Mouse (Mus musculus): Measurements from ENCODE around the gene Fance. TPM values are rescaled to one million over a fixed set of nuclear protein-coding genes. Genes with fewer than 3 reads are reported as not detected.
A peak's percentile ranks its signal among the peaks of the same experiment; 100 is the strongest.
"Not testable (repeated sequence)": the region's sequence is repeated elsewhere in the genome, so short reads cannot be mapped to it uniquely, and the experiment has no call there.

Fance gene
- total and polyA plus RNA-seq, 2 experiments: 6.4 to 9.1 TPM

DNA sequence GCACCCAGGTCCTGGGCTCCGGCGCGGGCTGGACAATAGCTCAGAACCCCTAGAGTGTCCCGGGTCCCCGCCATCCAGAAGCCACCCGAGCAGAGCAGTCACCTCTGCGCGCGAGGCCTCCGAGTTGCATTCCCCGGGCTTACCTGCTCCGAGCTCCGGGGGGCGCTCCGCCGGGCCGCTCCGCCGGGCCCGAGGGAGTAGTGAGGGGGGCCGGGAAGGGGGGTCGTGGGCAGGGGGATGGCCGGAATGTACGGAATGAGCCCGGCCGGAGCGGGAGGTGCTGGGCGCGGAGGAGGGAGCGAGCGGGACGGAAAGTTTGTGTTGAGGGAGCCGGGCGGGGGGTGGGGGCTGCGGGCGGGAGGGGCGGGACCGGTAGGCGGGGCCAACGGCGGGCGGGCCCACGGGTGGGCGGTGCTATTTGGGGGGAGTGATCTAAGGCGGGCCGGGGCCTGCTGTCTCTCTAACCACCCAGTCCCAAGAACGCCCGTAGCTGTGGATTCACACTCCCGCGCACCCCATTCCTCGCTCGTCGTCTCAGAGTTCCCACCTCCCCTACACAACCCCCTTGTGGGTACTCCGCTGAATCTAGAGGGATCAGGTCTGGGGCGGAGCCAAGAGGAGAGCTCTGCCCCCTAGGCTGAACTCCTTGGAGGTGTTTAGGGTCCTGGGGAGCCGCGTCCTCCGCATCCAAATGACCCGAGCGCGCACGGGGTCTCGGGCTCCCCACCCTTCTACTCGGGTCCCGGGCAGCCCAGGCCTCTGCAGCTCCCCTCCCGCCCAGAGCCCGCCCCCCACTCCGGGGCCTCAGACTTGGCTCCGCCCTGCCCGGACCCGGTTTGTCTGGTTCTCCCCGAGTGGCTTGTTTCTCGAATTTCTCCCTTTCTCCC, 37.4 kb downstream of the Fance start, which contains the start of gene Tead3:
Gene Tead3 (minus strand): TSS at position 352 of the 887 bp plus-strand sequence.
- WGBS: 1% methylated on average over 57 of the region's 73 CpGs
- peak; percentile 55; the same call in 1 of the 2 replicates for TF ChIP-seq POLR2A (IDR thresholded peaks at IDR 0.05; ENCODE audit: extremely low read depth, insufficient read depth, low read length)
- TF ChIP-seq CTCF (IDR thresholded peaks at IDR 0.05; ENCODE audit: low read depth, low read length): no peak
- peak within 1 kb of the TSS; percentile 96 for H3K27ac ChIP-seq (replicated peaks; ENCODE audit: insufficient read depth, low read depth, low read length)
- H3K27me3 ChIP-seq (ENCODE audit: control insufficient read depth, insufficient read depth, low read length): no peaks in the 10 kb centered on the region
- peak; percentile 57 for DNase-seq (ENCODE audit: extremely low read depth, low read depth, low spot score)
- H3K4me3 ChIP-seq (ENCODE audit: insufficient read depth, low read depth, low read length): peak within 1 kb of the TSS; percentile 96
- peaks cover 13% of the 10 kb centered on the region for H3K4me1 ChIP-seq (ENCODE audit: control insufficient read depth, insufficient read depth, low read length)
- H3K36me3 ChIP-seq (ENCODE audit: control insufficient read depth, insufficient read depth, low read length): no peaks in the 10 kb centered on the region
- peak within 1 kb of the TSS; percentile 97 for H3K9ac ChIP-seq (ENCODE audit: low read depth, low read length)
- peaks cover 34% of the 10 kb centered on the region for H3K79me2 ChIP-seq (ENCODE audit: control insufficient read depth, insufficient read depth, low read length)

DNA sequence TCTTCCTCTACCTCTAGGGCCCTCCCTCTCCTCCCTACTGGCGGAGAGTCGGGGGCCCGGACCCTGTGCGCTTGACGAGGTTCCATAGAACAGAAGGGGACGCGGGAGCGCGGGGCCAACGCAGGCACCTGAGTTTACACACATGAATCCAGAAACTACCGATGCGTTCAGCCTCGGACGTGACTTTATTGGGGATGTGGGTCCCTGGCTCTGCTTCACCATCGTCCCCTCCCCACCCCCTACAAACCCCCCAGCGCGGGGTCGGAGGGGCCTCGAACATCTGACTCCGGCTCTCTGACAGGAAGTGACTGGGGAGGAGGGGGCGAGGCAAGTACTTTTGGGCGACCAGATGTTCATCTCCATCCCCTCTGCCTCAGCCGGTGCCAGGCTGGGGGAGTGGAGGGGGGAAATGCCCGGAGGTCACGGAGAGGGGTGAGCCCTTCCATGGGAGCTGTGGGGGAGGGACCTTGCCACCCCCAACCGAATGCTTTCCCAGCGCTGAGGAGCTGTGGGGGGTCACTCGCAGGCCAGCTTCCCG, 38.1 kb downstream of the Fance start:
- Histone ChIP-seq H3K4me3 (ENCODE audit: insufficient read depth, low read depth, low read length) (peak overlapping the region; percentile 96), H3K27me3 (ENCODE audit: control insufficient read depth, insufficient read depth, low read length) (no peaks in the 10 kb centered on the region), H3K27ac (replicated peaks; ENCODE audit: insufficient read depth, low read depth, low read length) (no peak overlapping the region), H3K9ac (ENCODE audit: low read depth, low read length) (peak overlapping the region; percentile 79), H3K79me2 (ENCODE audit: control insufficient read depth, insufficient read depth, low read length) (peaks cover 28% of the 10 kb centered on the region), H3K36me3 (ENCODE audit: control insufficient read depth, insufficient read depth, low read length) (no peaks in the 10 kb centered on the region), H3K4me1 (ENCODE audit: control insufficient read depth, insufficient read depth, low read length) (peaks cover 13% of the 10 kb centered on the region)
- DNase-seq (ENCODE audit: extremely low read depth, low read depth, low spot score): no peak
- 6% methylated on average over 29 of the region's 29 CpGs for WGBS
- TF ChIP-seq POLR2A (IDR thresholded peaks at IDR 0.05; ENCODE audit: extremely low read depth, insufficient read depth, low read length): no peak
- TF ChIP-seq CTCF (IDR thresholded peaks at IDR 0.05; ENCODE audit: low read depth, low read length): no peak

DNA sequence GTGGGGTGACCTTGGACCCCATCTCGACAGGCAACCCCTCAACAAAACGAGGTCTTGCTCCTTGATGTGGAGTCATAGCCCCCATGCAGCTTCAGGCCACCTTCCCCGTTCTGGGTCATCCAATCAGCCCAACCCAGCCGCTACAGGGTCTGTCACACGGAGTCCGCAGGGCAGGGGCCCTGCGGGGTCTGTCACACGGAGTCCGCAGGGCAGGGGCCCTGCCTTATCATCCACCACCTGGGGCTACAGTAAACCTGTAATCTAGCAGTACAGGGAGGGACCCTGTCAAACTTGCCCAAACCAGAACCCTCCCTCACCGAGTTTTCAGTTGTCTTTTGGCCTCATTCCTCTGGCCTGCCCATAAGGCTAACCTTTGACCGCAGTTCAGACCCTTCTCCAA, 38.7 kb downstream of the Fance start:
- Histone ChIP-seq H3K36me3 (ENCODE audit: control insufficient read depth, insufficient read depth, low read length) (no peaks in the 10 kb centered on the region), H3K79me2 (ENCODE audit: control insufficient read depth, insufficient read depth, low read length) (peaks cover 26% of the 10 kb centered on the region), H3K4me3 (ENCODE audit: insufficient read depth, low read depth, low read length) (no peak overlapping the region), H3K27ac (replicated peaks; ENCODE audit: insufficient read depth, low read depth, low read length) (no peak overlapping the region), H3K4me1 (ENCODE audit: control insufficient read depth, insufficient read depth, low read length) (peaks cover 13% of the 10 kb centered on the region), H3K9ac (ENCODE audit: low read depth, low read length) (no peak overlapping the region), H3K27me3 (ENCODE audit: control insufficient read depth, insufficient read depth, low read length) (no peaks in the 10 kb centered on the region)
- 46% methylated on average over 11 of the region's 11 CpGs for WGBS
- no peak for DNase-seq (ENCODE audit: extremely low read depth, low read depth, low spot score)
- no peak for TF ChIP-seq POLR2A (IDR thresholded peaks at IDR 0.05; ENCODE audit: extremely low read depth, insufficient read depth, low read length)
- TF ChIP-seq CTCF (IDR thresholded peaks at IDR 0.05; ENCODE audit: low read depth, low read length): no peak

GRCm38 (mm10) chr17:28355871-28356270, 42.6 kb downstream of the Fance start:
- H3K9ac ChIP-seq (ENCODE audit: low read depth, low read length): no peak overlapping the region
- H3K4me1 ChIP-seq (ENCODE audit: control insufficient read depth, insufficient read depth, low read length): no peaks in the 10 kb centered on the region
- WGBS: 89% methylated on average over 12 of the region's 12 CpGs
- H3K4me3 ChIP-seq (ENCODE audit: insufficient read depth, low read depth, low read length): no peak overlapping the region
- no peak for TF ChIP-seq CTCF (IDR thresholded peaks at IDR 0.05; ENCODE audit: low read depth, low read length)
- TF ChIP-seq POLR2A (IDR thresholded peaks at IDR 0.05; ENCODE audit: extremely low read depth, insufficient read depth, low read length): no peak
- H3K27me3 ChIP-seq (ENCODE audit: control insufficient read depth, insufficient read depth, low read length): peaks cover 3% of the 10 kb centered on the region; the same call in 1 of the 2 replicates
- DNase-seq (ENCODE audit: extremely low read depth, low read depth, low spot score): no peak
- no peaks in the 10 kb centered on the region for H3K79me2 ChIP-seq (ENCODE audit: control insufficient read depth, insufficient read depth, low read length)
- H3K27ac ChIP-seq (replicated peaks; ENCODE audit: insufficient read depth, low read depth, low read length): no peak overlapping the region
- H3K36me3 ChIP-seq (ENCODE audit: control insufficient read depth, insufficient read depth, low read length): no peaks in the 10 kb centered on the region

- H3K27me3 ChIP-seq (ENCODE audit: control insufficient read depth, insufficient read depth, low read length): peaks cover 17% of the 10 kb centered on the region; the same call in 1 of the 2 replicates
- H3K36me3 ChIP-seq (ENCODE audit: control insufficient read depth, insufficient read depth, low read length); H3K27ac ChIP-seq (replicated peaks; ENCODE audit: insufficient read depth, low read depth, low read length); DNase-seq (ENCODE audit: extremely low read depth, low read depth, low spot score); H3K4me1 ChIP-seq (ENCODE audit: control insufficient read depth, insufficient read depth, low read length); H3K79me2 ChIP-seq (ENCODE audit: control insufficient read depth, insufficient read depth, low read length); H3K4me3 ChIP-seq (ENCODE audit: insufficient read depth, low read depth, low read length); H3K9ac ChIP-seq (ENCODE audit: low read depth, low read length): not testable (repeated sequence)
- 40% methylated on average over 24 of the region's 24 CpGs for WGBS
These were observed 45.4 kb downstream of the Fance start for GRCm38 (mm10) chr17:28358576-28359261.

All from liver, adult 2 months (tissue).